Mouse (Mus musculus): ENCODE data around the gene Ecm2. TPM values are rescaled to one million over a fixed set of nuclear protein-coding genes. Genes with fewer than 3 reads are reported as not detected.

Gene Ecm2
- total RNA-seq, 2 experiments from 2014 or later, result 13.2 to 15.1 TPM

Other genes starting within 250 kb of the Ecm2 start
- gene Fgd3, start 184.5 kb upstream of the Ecm2 start, total RNA-seq (2021), result 1 to 10 TPM; 1.2 to 2.4 TPM
- gene Bicd2, start 163.2 kb upstream of the Ecm2 start, total RNA-seq (2021), result 10 to 100 TPM; 67.3 to 73.9 TPM
- 1 to 10 TPM; 7.0 to 7.4 TPM for gene Ippk, start 83.6 kb upstream of the Ecm2 start, total RNA-seq (2021)
- 1 to 10 TPM; 1.3 to 1.5 TPM for gene Tes3-ps, start 11.5 kb upstream of the Ecm2 start, total RNA-seq (2021)
- 10 to 100 TPM; 13.3 to 16.9 TPM for gene Aspn, start 39.6 kb downstream of the Ecm2 start, total RNA-seq (2021)
- gene Omd, start 77.7 kb downstream of the Ecm2 start, total RNA-seq (2021), result 1 to 10 TPM; 1.1 to 1.3 TPM
- 10 to 100 TPM; 65.6 to 70.9 TPM for gene Ogn, start 103.2 kb downstream of the Ecm2 start, total RNA-seq (2021)
- gene Cenpp, start 148.0 kb downstream of the Ecm2 start, total RNA-seq (2021), result 1 to 10 TPM; 2.4 to 2.8 TPM
- gene Nol8, start 148.3 kb downstream of the Ecm2 start, total RNA-seq (2021), result 10 to 100 TPM; 20.7 to 21.4 TPM
- 10 to 100 TPM; 61.4 to 65.1 TPM for gene Iars, start 177.3 kb downstream of the Ecm2 start, total RNA-seq (2021)

All from heart, adult 18-20 months (tissue).